Mouse (Mus musculus) kidney, adult 2 months (tissue): ENCODE data around the gene Ugt1a2.

Source experiments
- CTCF ChIP-seq: fragments of 200-500 bp; conservative IDR thresholded peaks from 2 replicates; pipeline ENCODE4 v1.5.1; 2011; ENCODE audit warnings: low read depth, mild to moderate bottlenecking, control low read depth, low read length, moderate library complexity, mixed read lengths; ENCODE audit not compliant: insufficient read depth, insufficient read length
- POLR2A ChIP-seq: fragments of 200-500 bp; IDR thresholded peaks from one replicate; pipeline ENCODE4 v1.6.1; 2011; ENCODE audit warnings: low read depth, low read length, control low read depth

GRCm38 (mm10) chr1:88258881-88259642 is 58.7 kb downstream of the Ugt1a2 start:
- TF ChIP-seq CTCF (no peak), POLR2A (no peak)
